Mouse (Mus musculus): ENCODE results near the gene Kif1b. TPM values are rescaled to one million over a fixed set of nuclear protein-coding genes. Genes with fewer than 3 reads are reported as not detected.

Kif1b gene
- polyA plus RNA-seq, 1 experiment from 2014 or later = 160 TPM

- no peaks in the 10 kb centered on the region for H3K9me3 ChIP-seq
- H3K4me1 ChIP-seq (replicated peaks) = peaks cover 13% of the 10 kb centered on the region
- ATAC-seq = no peak
- no peak overlapping the region for H3K4me2 ChIP-seq (replicated peaks)
- H3K4me3 ChIP-seq (replicated peaks) = no peak overlapping the region
- no peak overlapping the region for H3K9ac ChIP-seq (replicated peaks)
- WGBS = 85% methylated on average over 5 of the region's 5 CpGs
- H3K36me3 ChIP-seq = no peaks in the 10 kb centered on the region
- H3K27ac ChIP-seq = no peak overlapping the region
- no peaks in the 10 kb centered on the region for H3K27me3 ChIP-seq
Measured at GRCm38 (mm10) chr4:149311996-149312395, 4.5 kb upstream of the Kif1b start.

GRCm38 (mm10) chr4:149308491-149308820 is 963 bp upstream of the Kif1b start:
- WGBS = 23% methylated on average over 3 of the region's 3 CpGs

GRCm38 (mm10) chr4:149306712-149307595 is 539 bp downstream of the Kif1b start:
- no peaks in the 10 kb centered on the region for H3K36me3 ChIP-seq
- peaks cover 50% of the 10 kb centered on the region for H3K4me1 ChIP-seq (replicated peaks)
- peak; percentile 70 for ATAC-seq
- H3K4me2 ChIP-seq (replicated peaks) = peak overlapping the region; percentile 89
- H3K27me3 ChIP-seq = no peaks in the 10 kb centered on the region
- H3K9ac ChIP-seq (replicated peaks) = peak overlapping the region; percentile 99
- under 1% methylated on average over 52 of the region's 83 CpGs for WGBS
- H3K4me3 ChIP-seq (replicated peaks) = peak overlapping the region; percentile 98
- H3K9me3 ChIP-seq = no peaks in the 10 kb centered on the region
- H3K27ac ChIP-seq = peak overlapping the region; percentile 99

More at GRCm38 (mm10) chr4:149308491-149308820, 963 bp upstream of the Kif1b start:
- peak overlapping the region; percentile 99 for H3K27ac ChIP-seq
- H3K27me3 ChIP-seq = no peaks in the 10 kb centered on the region
- peak overlapping the region; percentile 99 for H3K9ac ChIP-seq (replicated peaks)
- peaks cover 37% of the 10 kb centered on the region for H3K4me1 ChIP-seq (replicated peaks)
- H3K4me2 ChIP-seq (replicated peaks) = peak overlapping the region; percentile 89
- peak overlapping the region; percentile 98 for H3K4me3 ChIP-seq (replicated peaks)
- no peak for ATAC-seq
- no peaks in the 10 kb centered on the region for H3K36me3 ChIP-seq
- H3K9me3 ChIP-seq = no peaks in the 10 kb centered on the region

GRCm38 (mm10) chr4:149305761-149306711 is 1.5 kb downstream of the Kif1b start:
- peaks cover 58% of the 10 kb centered on the region for H3K4me1 ChIP-seq (replicated peaks)
- peak overlapping the region; percentile 89 for H3K4me2 ChIP-seq (replicated peaks)
- peak overlapping the region; percentile 99 for H3K27ac ChIP-seq
- no peaks in the 10 kb centered on the region for H3K9me3 ChIP-seq
- WGBS = 30% methylated on average over 14 of the region's 14 CpGs
- no peak for ATAC-seq
- peak overlapping the region; percentile 98 for H3K4me3 ChIP-seq (replicated peaks)
- peak overlapping the region; percentile 99 for H3K9ac ChIP-seq (replicated peaks)
- H3K36me3 ChIP-seq = no peaks in the 10 kb centered on the region
- no peaks in the 10 kb centered on the region for H3K27me3 ChIP-seq

- H3K4me3 ChIP-seq (replicated peaks) = peak overlapping the region; percentile 2
- 80% methylated on average over 1 of the region's 1 CpGs for WGBS
- no peaks in the 10 kb centered on the region for H3K27me3 ChIP-seq
- no peaks in the 10 kb centered on the region for H3K9me3 ChIP-seq
- H3K4me2 ChIP-seq (replicated peaks) = peak overlapping the region; percentile 40
- no peak for ATAC-seq
- H3K4me1 ChIP-seq (replicated peaks) = peaks cover 68% of the 10 kb centered on the region
- peak overlapping the region; percentile 39 for H3K9ac ChIP-seq (replicated peaks)
- no peaks in the 10 kb centered on the region for H3K36me3 ChIP-seq
- H3K27ac ChIP-seq = no peak overlapping the region
Measured at GRCm38 (mm10) chr4:149304466-149304865, 3.0 kb downstream of the Kif1b start.

GRCm38 (mm10) chr4:149303502-149303901 is 4.0 kb downstream of the Kif1b start:
- no peaks in the 10 kb centered on the region for H3K27me3 ChIP-seq
- peaks cover 63% of the 10 kb centered on the region for H3K4me1 ChIP-seq (replicated peaks)
- peak overlapping the region; percentile 40 for H3K4me2 ChIP-seq (replicated peaks)
- 49% methylated on average over 5 of the region's 5 CpGs for WGBS
- H3K9me3 ChIP-seq = no peaks in the 10 kb centered on the region
- no peak for ATAC-seq
- H3K9ac ChIP-seq (replicated peaks) = peak overlapping the region; percentile 20; the same call in 1 of the 2 replicates
- H3K27ac ChIP-seq = no peak overlapping the region
- peak overlapping the region; percentile 3; the same call in 1 of the 2 replicates for H3K4me3 ChIP-seq (replicated peaks)
- H3K36me3 ChIP-seq = 0 out of 2 replicates have a peak, but pooled peaks cover under 1% of the 10 kb centered on the region

- WGBS = 86% methylated on average over 5 of the region's 5 CpGs
- no peaks in the 10 kb centered on the region for H3K9me3 ChIP-seq
- H3K27ac ChIP-seq = no peak overlapping the region
- peaks cover 63% of the 10 kb centered on the region for H3K4me1 ChIP-seq (replicated peaks)
- H3K4me2 ChIP-seq (replicated peaks) = peak overlapping the region; percentile 40; the same call in 1 of the 2 replicates
- H3K36me3 ChIP-seq = 0 out of 2 replicates have a peak, but pooled peaks cover 3% of the 10 kb centered on the region
- no peaks in the 10 kb centered on the region for H3K27me3 ChIP-seq
- no peak for ATAC-seq
- 0 out of 2 replicates have a peak overlapping the region, but pooled peaks have one; percentile 11 for H3K9ac ChIP-seq (replicated peaks)
- no peak overlapping the region for H3K4me3 ChIP-seq (replicated peaks)
Measured at GRCm38 (mm10) chr4:149302751-149303150, 4.7 kb downstream of the Kif1b start.

GRCm38 (mm10) chr4:149302136-149302535 is 5.4 kb downstream of the Kif1b start:
- Histone ChIP-seq H3K4me2 (replicated peaks) (no peak overlapping the region; the same call in 1 of the 2 replicates), H3K4me3 (replicated peaks) (no peak overlapping the region), H3K4me1 (replicated peaks) (peaks cover 67% of the 10 kb centered on the region), H3K27me3 (no peaks in the 10 kb centered on the region), H3K9ac (replicated peaks) (0 out of 2 replicates have a peak overlapping the region, but pooled peaks have one; percentile 19), H3K9me3 (no peaks in the 10 kb centered on the region), H3K27ac (0 out of 2 replicates have a peak overlapping the region, but pooled peaks have one; percentile 3), H3K36me3 (0 out of 2 replicates have a peak, but pooled peaks cover 3% of the 10 kb centered on the region)
- ATAC-seq = no peak
- WGBS = 46% methylated on average over 3 of the region's 3 CpGs

GRCm38 (mm10) chr4:149296501-149296900 is 11.0 kb downstream of the Kif1b start:
- ATAC-seq = no peak
- Histone ChIP-seq H3K9me3 (no peaks in the 10 kb centered on the region), H3K4me1 (replicated peaks) (peaks cover 40% of the 10 kb centered on the region), H3K27ac (no peak overlapping the region), H3K4me2 (replicated peaks) (no peak overlapping the region), H3K27me3 (no peaks in the 10 kb centered on the region), H3K9ac (replicated peaks) (no peak overlapping the region), H3K4me3 (replicated peaks) (no peak overlapping the region), H3K36me3 (peaks cover 7% of the 10 kb centered on the region; the same call in 1 of the 2 replicates)
- WGBS = 94% methylated on average over 2 of the region's 2 CpGs

GRCm38 (mm10) chr4:149292984-149293383 is 14.5 kb downstream of the Kif1b start:
- Histone ChIP-seq H3K36me3 (peaks cover 32% of the 10 kb centered on the region), H3K4me2 (replicated peaks) (no peak overlapping the region), H3K27ac (no peak overlapping the region), H3K4me3 (replicated peaks) (no peak overlapping the region), H3K9me3 (no peaks in the 10 kb centered on the region), H3K27me3 (no peaks in the 10 kb centered on the region), H3K4me1 (replicated peaks) (peaks cover 18% of the 10 kb centered on the region), H3K9ac (replicated peaks) (no peak overlapping the region)
- ATAC-seq = no peak
- 88% methylated on average over 5 of the region's 5 CpGs for WGBS

GRCm38 (mm10) chr4:149291061-149291460 is 16.4 kb downstream of the Kif1b start:
- ATAC-seq = no peak
- Histone ChIP-seq H3K4me3 (replicated peaks) (no peak overlapping the region), H3K9me3 (no peaks in the 10 kb centered on the region), H3K4me1 (replicated peaks) (peaks cover 18% of the 10 kb centered on the region), H3K27ac (no peak overlapping the region), H3K4me2 (replicated peaks) (no peak overlapping the region), H3K9ac (replicated peaks) (no peak overlapping the region), H3K36me3 (peaks cover 35% of the 10 kb centered on the region), H3K27me3 (no peaks in the 10 kb centered on the region)
- 79% methylated on average over 9 of the region's 9 CpGs for WGBS
